Mouse (Mus musculus): ENCODE measurements at regions not wholly inside any gene's neighbourhood (a gene's known extent, or its start where the extent isn't known, plus 50 kb on each side); places are given as distances from the start of the nearest gene placed in this dataset.

DNA sequence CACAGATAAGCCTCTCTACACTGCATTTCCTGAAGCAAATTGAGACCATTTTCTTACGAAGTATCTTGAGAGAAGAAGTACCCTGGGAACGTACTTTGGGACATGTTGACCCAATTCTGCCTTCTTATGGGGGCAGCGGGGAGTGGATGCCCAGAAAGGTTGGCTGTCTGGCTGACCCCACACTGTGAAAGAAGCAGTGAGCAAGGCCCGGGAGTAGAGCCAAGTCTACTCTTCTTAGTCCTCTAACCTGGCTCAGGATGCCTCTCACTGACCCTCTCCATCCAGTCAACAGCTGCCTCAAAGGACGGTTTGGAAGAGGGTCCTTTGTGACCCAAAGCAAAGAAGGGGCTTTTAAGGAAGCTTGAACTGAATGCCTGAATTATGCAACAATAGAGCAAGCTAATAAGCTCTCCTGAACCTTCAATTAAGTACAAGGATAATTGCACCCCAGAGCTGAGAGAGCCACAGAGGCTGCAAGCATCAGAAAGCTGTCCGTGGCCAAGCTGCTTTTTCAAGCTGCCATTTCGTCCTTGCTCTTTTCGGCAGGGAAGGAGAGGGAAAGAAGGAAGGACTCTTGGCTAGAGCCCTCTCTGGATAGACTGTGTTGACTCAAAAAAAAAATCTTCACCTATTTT, 70.3 kb downstream of the Pctp start:
- Histone ChIP-seq H3K4me3 (ENCODE audit: low read depth, low read length) (no peak overlapping the region), H3K4me2 (ENCODE audit: low read depth, low read length) (no peak overlapping the region), H3K27ac (ENCODE audit: low read depth, low read length) (no peak overlapping the region), H3K27me3 (ENCODE audit: control insufficient read depth, insufficient read depth, low read length) (no peaks in the 10 kb centered on the region), H3K9ac (replicated peaks; ENCODE audit: low read depth, low read length) (no peak overlapping the region), H3K36me3 (ENCODE audit: control insufficient read depth, insufficient read depth, low read length) (no peaks in the 10 kb centered on the region), H3K9me3 (ENCODE audit: control insufficient read depth, low read length) (no peaks in the 10 kb centered on the region), H3K4me1 (ENCODE audit: control insufficient read depth, insufficient read depth, low read length) (0 out of 2 replicates have a peak, but pooled peaks cover 8% of the 10 kb centered on the region)
- WGBS, result 41% methylated on average over 8 of the region's 8 CpGs
- ATAC-seq (ENCODE audit: low read depth), result no peak

DNA sequence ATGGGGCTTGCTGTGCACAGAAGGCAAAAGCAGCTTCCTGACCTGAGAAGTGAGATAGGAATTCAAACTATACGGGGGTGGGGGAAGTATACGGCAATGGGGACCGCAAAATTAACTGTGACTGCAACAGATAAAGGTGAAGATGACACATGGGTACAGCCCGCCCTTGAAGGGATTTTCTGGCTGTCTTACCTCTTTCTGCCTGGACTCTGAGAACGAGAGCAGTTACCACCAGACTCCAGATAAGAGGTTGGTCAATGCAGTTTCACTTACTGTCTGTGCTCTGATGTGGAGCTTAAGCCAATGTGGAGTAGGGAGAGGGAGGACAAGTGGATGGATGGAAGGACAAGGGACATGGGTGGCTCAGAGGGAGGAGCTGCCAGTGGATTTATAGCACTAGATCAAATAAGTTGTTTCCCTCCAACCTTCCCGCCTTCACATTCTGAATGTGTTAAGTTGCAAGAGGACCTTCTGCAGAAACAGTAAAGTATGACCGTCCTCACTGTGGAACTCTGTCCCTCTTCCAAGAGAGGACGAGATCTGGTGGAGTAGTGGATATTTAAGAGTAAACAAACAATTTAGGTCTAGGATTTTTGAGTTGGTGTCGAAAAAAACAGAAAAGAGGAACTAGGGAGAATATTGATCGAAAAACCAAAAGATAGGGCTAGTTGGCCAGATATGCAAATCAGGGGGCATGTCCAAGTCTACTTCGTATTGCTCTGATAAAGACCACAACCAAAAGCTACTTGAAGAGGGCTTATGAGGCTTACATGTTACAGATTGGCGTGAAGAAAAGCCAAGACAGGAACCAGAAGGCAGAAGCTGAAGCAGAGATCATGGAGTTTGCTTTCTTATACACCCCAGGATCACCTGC, 73.3 kb downstream of the Pctp start:
- Histone ChIP-seq H3K4me2 (ENCODE audit: low read depth, low read length) (no peak overlapping the region), H3K36me3 (ENCODE audit: control insufficient read depth, insufficient read depth, low read length) (no peaks in the 10 kb centered on the region), H3K4me1 (ENCODE audit: control insufficient read depth, insufficient read depth, low read length) (0 out of 2 replicates have a peak, but pooled peaks cover 8% of the 10 kb centered on the region), H3K9ac (replicated peaks; ENCODE audit: low read depth, low read length) (no peak overlapping the region), H3K9me3 (ENCODE audit: control insufficient read depth, low read length) (no peaks in the 10 kb centered on the region), H3K27me3 (ENCODE audit: control insufficient read depth, insufficient read depth, low read length) (no peaks in the 10 kb centered on the region), H3K27ac (ENCODE audit: low read depth, low read length) (no peak overlapping the region), H3K4me3 (ENCODE audit: low read depth, low read length) (no peak overlapping the region)
- ATAC-seq (ENCODE audit: low read depth), result no peak
- 86% methylated on average over 12 of the region's 12 CpGs for WGBS

DNA sequence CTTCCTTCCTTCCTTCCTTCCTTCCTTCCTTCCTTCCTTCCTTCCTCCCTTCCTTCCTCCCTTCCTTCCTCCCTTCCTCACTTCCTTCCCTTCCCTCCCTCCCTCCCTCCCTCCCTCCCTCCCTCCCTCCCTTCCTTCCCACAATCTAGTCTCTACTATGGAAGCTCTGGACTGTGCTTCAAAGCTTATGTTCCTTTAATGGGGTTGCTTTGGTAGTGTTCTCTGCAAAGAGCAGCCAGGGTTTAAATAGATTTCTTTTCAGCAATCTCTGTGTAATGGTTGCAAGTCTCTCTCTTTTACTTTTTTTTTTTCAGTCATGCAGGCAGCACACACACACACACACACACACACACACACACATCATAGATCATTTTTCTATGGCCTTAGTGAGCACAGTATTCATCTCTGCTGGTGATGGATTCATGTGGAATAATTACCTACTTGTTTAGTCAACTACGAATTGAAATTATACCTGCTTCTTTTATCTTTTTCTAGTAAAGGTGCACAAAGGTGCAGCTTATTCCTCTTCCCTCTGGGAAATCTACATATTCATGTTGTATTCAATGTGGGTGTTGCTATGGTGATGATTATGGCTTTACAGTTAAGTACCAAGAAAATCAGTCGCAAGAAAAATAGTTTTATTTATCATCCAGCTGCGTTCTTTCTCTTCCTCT, 75.1 kb downstream of the Pctp start:
- Histone ChIP-seq H3K36me3 (ENCODE audit: control insufficient read depth, insufficient read depth, low read length) (no peaks in the 10 kb centered on the region), H3K9me3 (ENCODE audit: control insufficient read depth, low read length) (no peaks in the 10 kb centered on the region), H3K27ac (ENCODE audit: low read depth, low read length) (no peak overlapping the region), H3K27me3 (ENCODE audit: control insufficient read depth, insufficient read depth, low read length) (no peaks in the 10 kb centered on the region), H3K4me1 (ENCODE audit: control insufficient read depth, insufficient read depth, low read length) (0 out of 2 replicates have a peak, but pooled peaks cover under 1% of the 10 kb centered on the region), H3K4me3 (ENCODE audit: low read depth, low read length) (no peak overlapping the region), H3K4me2 (ENCODE audit: low read depth, low read length) (no peak overlapping the region), H3K9ac (replicated peaks; ENCODE audit: low read depth, low read length) (no peak overlapping the region)
- 46% methylated on average over 3 of the region's 3 CpGs for WGBS
- ATAC-seq (ENCODE audit: low read depth), result no peak

DNA sequence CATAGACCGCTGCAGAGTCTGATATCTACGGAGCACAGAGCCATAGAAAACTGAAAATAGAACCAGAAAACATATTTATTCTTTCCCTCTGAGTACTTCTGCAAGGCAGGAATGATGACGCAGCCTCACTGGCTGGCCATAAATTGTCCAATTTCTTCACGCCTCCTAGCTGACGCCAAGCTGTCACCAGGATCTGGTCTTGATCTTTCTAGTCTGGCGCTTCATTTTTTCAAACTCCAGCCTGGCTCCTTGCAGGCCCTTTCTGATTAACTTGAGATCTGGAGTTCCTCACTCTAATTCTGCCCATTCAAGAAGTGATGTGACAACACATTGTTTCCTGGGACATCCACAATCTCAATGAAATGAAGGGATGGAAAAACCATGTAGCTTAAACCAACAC, 80.1 kb downstream of the Pctp start:
- H3K9ac ChIP-seq (replicated peaks; ENCODE audit: low read depth, low read length), result no peak overlapping the region
- no peak overlapping the region for H3K4me3 ChIP-seq (ENCODE audit: low read depth, low read length)
- H3K4me2 ChIP-seq (ENCODE audit: low read depth, low read length), result no peak overlapping the region
- H3K9me3 ChIP-seq (ENCODE audit: control insufficient read depth, low read length), result no peaks in the 10 kb centered on the region
- H3K36me3 ChIP-seq (ENCODE audit: control insufficient read depth, insufficient read depth, low read length), result no peaks in the 10 kb centered on the region
- 68% methylated on average over 6 of the region's 6 CpGs for WGBS
- H3K27me3 ChIP-seq (ENCODE audit: control insufficient read depth, insufficient read depth, low read length), result no peaks in the 10 kb centered on the region
- ATAC-seq (ENCODE audit: low read depth), result no peak
- no peak overlapping the region for H3K27ac ChIP-seq (ENCODE audit: low read depth, low read length)
- H3K4me1 ChIP-seq (ENCODE audit: control insufficient read depth, insufficient read depth, low read length), result no peaks in the 10 kb centered on the region

DNA sequence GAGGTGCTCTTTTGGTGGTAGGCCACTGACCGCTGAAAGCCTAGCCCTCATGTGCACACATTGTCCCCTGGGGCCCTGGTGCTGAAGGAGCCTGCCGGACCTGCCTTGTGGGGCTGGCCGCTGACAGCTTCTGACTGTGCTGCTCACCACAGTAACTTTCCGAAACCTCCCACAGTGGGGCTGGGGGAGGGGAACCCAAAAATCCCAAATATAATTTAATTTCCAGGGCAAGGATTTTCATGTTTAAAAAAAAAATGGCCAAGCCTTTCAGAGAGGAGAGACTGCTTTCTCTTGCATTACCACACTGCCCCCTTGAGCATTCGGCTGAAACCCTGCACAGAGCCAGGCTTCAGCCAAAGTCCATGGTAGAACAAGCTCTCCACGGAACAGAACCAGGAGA, 81.5 kb downstream of the Pctp start:
- Histone ChIP-seq H3K9ac (replicated peaks; ENCODE audit: low read depth, low read length) (no peak overlapping the region), H3K4me2 (ENCODE audit: low read depth, low read length) (no peak overlapping the region), H3K9me3 (ENCODE audit: control insufficient read depth, low read length) (no peaks in the 10 kb centered on the region), H3K27ac (ENCODE audit: low read depth, low read length) (no peak overlapping the region), H3K27me3 (ENCODE audit: control insufficient read depth, insufficient read depth, low read length) (no peaks in the 10 kb centered on the region), H3K4me3 (ENCODE audit: low read depth, low read length) (no peak overlapping the region), H3K4me1 (ENCODE audit: control insufficient read depth, insufficient read depth, low read length) (no peaks in the 10 kb centered on the region), H3K36me3 (ENCODE audit: control insufficient read depth, insufficient read depth, low read length) (no peaks in the 10 kb centered on the region)
- no peak for ATAC-seq (ENCODE audit: low read depth)
- WGBS, result 73% methylated on average over 6 of the region's 6 CpGs

DNA sequence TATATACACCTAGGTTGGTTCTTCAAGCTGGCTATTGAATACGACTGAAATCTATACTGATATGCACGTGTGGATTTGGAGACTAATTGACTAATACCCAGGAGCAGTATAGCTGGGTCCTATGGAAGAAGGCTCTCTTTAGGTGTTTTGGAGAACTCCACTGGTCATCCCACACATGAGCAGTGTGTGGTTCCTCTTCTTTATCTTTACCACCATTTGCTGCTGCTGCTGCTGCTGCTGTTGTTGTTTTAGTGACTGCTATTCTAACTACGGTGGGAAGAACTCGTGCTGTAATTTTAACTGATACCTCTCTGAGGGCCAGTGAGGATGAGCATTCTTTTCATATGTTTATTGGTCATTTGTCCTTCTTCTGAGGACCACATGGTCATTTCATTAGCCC, 86.9 kb downstream of the Pctp start:
- H3K27me3 ChIP-seq (ENCODE audit: control insufficient read depth, insufficient read depth, low read length), result no peaks in the 10 kb centered on the region
- WGBS, result 79% methylated on average over 4 of the region's 4 CpGs
- no peak for ATAC-seq (ENCODE audit: low read depth)
- H3K27ac ChIP-seq (ENCODE audit: low read depth, low read length), result no peak overlapping the region
- no peaks in the 10 kb centered on the region for H3K4me1 ChIP-seq (ENCODE audit: control insufficient read depth, insufficient read depth, low read length)
- no peak overlapping the region for H3K9ac ChIP-seq (replicated peaks; ENCODE audit: low read depth, low read length)
- H3K36me3 ChIP-seq (ENCODE audit: control insufficient read depth, insufficient read depth, low read length), result no peaks in the 10 kb centered on the region
- no peak overlapping the region for H3K4me2 ChIP-seq (ENCODE audit: low read depth, low read length)
- H3K9me3 ChIP-seq (ENCODE audit: control insufficient read depth, low read length), result no peaks in the 10 kb centered on the region
- H3K4me3 ChIP-seq (ENCODE audit: low read depth, low read length), result no peak overlapping the region

DNA sequence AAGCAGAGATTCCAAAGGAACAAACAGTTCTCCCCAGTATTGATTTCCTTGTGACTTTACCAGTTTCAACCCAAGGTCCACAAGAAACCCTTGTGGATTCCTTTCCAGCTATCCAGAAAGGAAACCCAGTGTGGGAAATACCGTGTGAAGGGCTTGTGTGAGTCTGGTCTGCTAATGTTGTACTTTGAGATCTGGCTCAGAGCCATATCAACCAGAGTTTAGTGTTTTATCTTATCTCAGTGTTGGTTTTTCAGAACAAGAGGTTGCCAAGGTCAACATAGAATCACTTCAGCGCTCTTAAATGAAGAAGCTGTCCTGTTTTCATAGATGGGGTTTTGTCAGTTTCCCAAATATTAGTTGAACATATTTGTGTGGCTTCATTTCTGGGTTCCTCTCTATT, 88.1 kb downstream of the Pctp start:
- ATAC-seq (ENCODE audit: low read depth), result no peak
- Histone ChIP-seq H3K9ac (replicated peaks; ENCODE audit: low read depth, low read length) (no peak overlapping the region), H3K4me3 (ENCODE audit: low read depth, low read length) (no peak overlapping the region)

DNA sequence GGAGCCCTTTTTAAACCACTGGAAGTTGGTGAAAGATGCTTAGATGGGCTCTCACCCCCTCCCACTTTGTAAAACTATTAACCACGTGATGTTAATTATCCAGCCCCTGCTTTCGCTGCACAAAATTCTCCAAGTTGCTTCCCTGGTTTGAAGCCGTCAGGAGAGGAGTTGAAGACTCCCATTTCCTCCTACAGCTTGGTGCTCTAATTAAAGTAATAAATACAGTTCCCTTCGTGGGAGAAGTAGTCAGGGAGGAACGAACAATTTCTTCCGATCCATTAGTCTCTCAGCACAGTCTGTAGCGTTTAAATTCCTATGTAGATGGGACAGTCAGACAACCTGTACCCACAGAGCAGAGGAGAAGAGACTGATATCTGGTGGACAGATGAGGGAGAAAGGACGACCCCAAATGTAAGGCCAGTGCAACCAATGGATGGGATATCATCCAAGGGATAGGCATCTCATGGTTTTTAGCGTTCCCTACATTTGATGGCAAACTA, 101.4 kb downstream of the Pctp start:
- no peak overlapping the region for H3K4me2 ChIP-seq (ENCODE audit: low read depth, low read length)
- H3K9me3 ChIP-seq (ENCODE audit: control insufficient read depth, low read length), result no peaks in the 10 kb centered on the region
- H3K36me3 ChIP-seq (ENCODE audit: control insufficient read depth, insufficient read depth, low read length), result no peaks in the 10 kb centered on the region
- no peaks in the 10 kb centered on the region for H3K27me3 ChIP-seq (ENCODE audit: control insufficient read depth, insufficient read depth, low read length)
- no peak overlapping the region for H3K4me3 ChIP-seq (ENCODE audit: low read depth, low read length)
- H3K4me1 ChIP-seq (ENCODE audit: control insufficient read depth, insufficient read depth, low read length), result no peaks in the 10 kb centered on the region
- H3K27ac ChIP-seq (ENCODE audit: low read depth, low read length), result no peak overlapping the region
- no peak for ATAC-seq (ENCODE audit: low read depth)
- H3K9ac ChIP-seq (replicated peaks; ENCODE audit: low read depth, low read length), result no peak overlapping the region
- 46% methylated on average over 9 of the region's 9 CpGs for WGBS

More for the DNA sequence above, 88.1 kb downstream of the Pctp start:
- Histone ChIP-seq H3K36me3 (ENCODE audit: control insufficient read depth, insufficient read depth, low read length) (no peaks in the 10 kb centered on the region), H3K27me3 (ENCODE audit: control insufficient read depth, insufficient read depth, low read length) (no peaks in the 10 kb centered on the region), H3K4me1 (ENCODE audit: control insufficient read depth, insufficient read depth, low read length) (no peaks in the 10 kb centered on the region), H3K4me2 (ENCODE audit: low read depth, low read length) (no peak overlapping the region), H3K9me3 (ENCODE audit: control insufficient read depth, low read length) (no peaks in the 10 kb centered on the region), H3K27ac (ENCODE audit: low read depth, low read length) (no peak overlapping the region)
- 88% methylated on average over 2 of the region's 2 CpGs for WGBS

DNA sequence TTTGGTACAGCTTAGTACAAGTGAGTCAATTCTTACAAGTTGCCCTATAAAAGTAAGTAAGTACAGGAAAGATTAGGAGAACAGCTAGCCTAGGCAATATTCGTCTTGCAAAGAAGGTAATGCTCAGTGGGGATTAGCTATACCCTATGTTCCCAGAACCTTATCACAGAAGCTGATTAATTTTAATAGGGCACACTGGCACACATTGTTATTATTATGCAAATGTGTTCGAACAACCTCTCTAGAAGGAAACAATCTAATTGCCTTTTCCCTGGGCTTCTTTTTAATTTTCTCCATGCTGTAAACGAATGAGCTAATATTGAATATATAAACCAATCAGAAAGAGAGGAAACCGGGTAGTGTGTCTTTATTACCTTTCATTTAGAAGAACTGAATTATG, 104.2 kb downstream of the Pctp start:
- no peak overlapping the region for H3K4me3 ChIP-seq (ENCODE audit: low read depth, low read length)
- no peak overlapping the region for H3K27ac ChIP-seq (ENCODE audit: low read depth, low read length)
- ATAC-seq (ENCODE audit: low read depth), result peak; percentile 71
- no peaks in the 10 kb centered on the region for H3K4me1 ChIP-seq (ENCODE audit: control insufficient read depth, insufficient read depth, low read length)
- H3K9me3 ChIP-seq (ENCODE audit: control insufficient read depth, low read length), result no peaks in the 10 kb centered on the region
- 34% methylated on average over 4 of the region's 4 CpGs for whole genome bisulfite sequencing
- H3K36me3 ChIP-seq (ENCODE audit: control insufficient read depth, insufficient read depth, low read length), result no peaks in the 10 kb centered on the region
- no peak overlapping the region for H3K4me2 ChIP-seq (ENCODE audit: low read depth, low read length)
- no peaks in the 10 kb centered on the region for H3K27me3 ChIP-seq (ENCODE audit: control insufficient read depth, insufficient read depth, low read length)
- no peak overlapping the region for H3K9ac ChIP-seq (replicated peaks; ENCODE audit: low read depth, low read length)
